Mouse (Mus musculus) heart, adult 11 months (tissue): Measurements from ENCODE around the gene Mypn.

Experiments used
- DNase-seq: peaks from one replicate; pipeline ENCODE4 v3.0.0; 2022

The Mypn gene

DNA sequence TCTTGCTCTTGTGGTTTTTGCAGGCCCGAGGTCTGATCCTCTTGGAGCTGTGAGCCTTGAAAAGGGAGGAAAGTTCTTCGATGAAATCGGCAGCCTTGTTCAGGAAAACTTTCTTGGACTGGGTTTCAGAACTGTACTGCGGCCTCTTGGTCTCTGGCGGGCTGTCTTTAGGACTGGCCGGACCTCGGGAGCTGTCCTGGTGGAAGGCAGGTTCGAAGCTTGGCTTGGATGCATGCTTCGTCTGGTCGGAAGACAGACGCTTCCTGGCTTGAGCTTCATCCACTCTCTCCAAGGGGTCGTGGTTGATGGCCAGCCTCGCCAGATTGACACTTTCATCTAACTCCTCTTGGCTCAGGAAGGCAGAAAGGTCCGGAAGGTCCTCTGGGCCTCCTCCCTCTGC is 11.0 kb downstream of the Mypn start:
- peak; percentile 83 for DNase-seq

GRCm38 (mm10) chr10:63192276-63192675 is 11.5 kb downstream of the Mypn start:
- DNase-seq: peak; percentile 77

DNA sequence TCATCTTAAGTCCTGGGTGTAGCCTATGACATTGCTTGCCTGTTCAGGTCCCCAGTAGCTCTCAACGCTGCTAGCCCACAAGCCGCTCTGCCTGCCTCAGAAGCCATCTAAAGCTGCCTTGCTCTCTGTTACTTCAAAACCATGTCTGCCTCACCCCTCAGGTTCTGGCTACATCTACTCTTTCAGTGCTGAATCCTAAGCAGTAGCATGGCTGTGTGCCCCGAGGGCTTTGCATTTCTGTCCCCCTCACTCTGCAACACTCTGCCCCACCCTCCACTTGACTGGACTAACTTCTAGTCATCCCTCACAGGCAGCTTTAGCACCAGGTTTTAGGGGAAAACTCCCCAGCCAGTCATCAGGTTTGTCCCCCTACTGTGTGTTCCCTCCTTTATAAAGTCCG is 19.3 kb downstream of the Mypn start:
- peak; percentile 67 for DNase-seq

DNA sequence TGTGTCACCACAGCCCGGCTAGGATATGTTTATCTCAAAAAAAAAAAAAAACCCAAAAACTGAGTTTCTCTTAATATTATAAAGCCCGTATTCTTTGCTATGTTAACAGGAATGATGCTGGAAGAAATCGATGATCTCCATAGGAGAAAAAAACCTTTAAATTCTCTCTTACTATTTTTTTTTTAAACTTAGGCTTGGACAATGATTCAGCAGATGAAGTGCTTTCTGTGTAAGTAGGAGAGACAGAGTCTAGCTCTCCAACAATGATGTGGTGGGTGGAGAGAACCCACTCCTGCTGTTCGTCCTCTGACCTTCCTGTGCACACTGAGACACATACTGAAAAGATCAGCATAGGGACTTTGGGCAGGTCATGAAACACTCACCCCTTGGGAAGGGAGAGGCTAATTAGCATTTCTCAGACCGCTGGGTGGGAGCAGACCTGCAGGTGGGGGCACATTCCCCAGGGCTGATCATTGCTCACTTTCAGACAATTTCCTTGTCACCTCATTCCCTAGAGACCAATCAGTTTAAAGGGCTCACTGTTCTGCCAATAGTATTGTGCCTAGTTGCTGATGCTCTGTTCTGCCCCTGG is 21.5 kb downstream of the Mypn start:
- DNase-seq: peak; percentile 57

GRCm38 (mm10) chr10:63181166-63181565 is 22.6 kb downstream of the Mypn start:
- DNase-seq: no peak

DNA sequence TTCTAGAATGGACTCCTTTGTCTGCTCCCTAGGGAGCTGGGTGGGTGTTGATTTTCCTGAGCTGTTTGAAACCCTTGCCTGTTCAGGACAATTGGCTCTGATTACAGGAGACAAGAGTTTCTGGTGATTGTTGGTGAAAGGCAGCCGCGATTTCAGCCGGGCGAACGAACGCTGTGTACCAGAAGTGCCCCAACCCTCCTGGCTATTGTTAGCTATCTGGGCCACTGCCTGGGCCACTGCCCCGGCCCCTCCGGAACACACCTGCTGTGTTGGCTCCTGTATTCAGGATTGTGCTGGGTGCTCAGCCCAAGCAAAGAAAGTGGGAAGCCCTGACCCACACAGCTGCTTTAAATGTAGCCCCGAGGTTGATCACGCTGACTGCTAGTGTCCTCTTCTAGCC is 24.2 kb downstream of the Mypn start:
- DNase-seq: peak; percentile 94

DNA sequence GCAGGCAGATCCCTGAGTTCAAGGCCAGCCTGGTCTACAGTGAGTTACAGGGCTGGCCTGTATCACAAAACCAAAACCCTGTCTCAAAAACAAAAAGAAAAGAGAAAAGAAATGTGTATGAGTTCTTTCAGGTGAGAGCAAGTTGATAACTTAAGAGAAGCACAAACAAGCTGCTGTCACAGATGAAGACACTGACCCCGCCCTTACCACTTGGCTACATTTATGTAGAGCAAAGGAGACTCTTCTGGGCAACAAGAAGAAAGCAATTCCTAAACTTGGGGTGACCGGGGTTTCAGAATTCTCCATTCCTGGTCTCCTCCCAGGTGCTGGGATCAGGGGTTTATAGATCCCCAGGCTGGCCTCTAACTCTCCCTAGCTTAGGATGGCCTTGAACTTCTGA is 25.4 kb downstream of the Mypn start:
- peak; percentile 41 for DNase-seq

DNA sequence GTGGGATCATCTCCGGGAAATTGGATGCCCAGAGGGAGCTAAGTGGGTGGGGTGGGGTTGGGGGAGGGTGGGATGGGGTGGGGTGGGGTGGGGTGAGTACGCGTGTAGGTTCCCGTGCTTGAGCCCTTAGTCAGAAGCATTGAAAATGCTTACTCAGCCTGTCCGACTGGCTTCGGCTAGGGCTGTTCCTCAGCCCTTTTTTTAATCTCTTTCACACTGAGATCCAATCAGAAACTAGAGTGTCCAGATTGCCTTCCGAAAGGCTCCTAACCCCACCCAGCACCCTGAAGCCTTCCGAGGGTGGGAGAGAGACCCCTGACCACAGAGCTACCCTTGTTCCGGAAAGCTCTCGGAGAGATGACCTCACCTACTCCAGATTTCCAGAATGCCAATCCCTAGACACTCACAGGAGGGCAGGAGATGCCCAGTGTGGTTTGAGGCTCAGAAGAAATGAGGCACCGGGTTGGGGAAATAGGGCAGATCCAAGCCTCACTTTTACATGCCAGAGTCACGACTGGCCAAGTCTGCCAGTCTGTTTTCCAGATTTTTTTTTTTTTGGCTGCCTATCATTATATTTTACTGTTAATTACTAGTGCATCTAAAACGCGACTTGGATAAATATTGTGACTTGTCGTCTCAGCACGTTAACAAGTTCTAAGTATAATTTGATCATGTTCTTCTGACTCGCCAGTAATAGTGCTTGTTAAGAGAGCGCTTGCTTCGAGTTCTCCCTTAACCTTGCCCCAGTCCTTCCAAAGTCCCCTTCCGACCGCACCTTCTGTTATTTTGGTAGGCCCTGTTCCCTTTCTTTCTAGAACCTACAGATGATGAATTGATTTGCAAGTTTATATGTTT is 26.2 kb downstream of the Mypn start:
- DNase-seq: peak; percentile 94

GRCm38 (mm10) chr10:63176471-63176931 is 27.3 kb downstream of the Mypn start:
- DNase-seq: peak; percentile 78

DNA sequence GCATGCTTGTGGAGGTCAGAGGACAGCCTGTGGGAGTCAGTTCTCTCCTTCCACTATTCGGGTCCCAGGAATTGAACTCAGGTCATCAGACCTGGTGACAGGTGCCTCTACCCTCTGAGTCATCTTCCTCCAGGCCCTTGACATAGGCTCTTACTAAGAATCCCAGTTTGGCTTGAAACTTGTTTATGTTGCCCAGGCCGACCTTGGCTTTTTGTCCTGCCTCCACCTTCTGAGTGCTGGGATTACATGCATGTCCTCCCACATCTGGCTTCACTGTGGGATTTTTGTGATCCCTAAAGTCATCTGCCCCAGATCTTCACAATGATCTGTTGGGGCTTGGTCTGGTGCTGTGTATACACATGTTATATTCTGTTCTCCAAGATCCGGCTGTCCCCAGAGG is 31.7 kb downstream of the Mypn start:
- no peak for DNase-seq

DNA sequence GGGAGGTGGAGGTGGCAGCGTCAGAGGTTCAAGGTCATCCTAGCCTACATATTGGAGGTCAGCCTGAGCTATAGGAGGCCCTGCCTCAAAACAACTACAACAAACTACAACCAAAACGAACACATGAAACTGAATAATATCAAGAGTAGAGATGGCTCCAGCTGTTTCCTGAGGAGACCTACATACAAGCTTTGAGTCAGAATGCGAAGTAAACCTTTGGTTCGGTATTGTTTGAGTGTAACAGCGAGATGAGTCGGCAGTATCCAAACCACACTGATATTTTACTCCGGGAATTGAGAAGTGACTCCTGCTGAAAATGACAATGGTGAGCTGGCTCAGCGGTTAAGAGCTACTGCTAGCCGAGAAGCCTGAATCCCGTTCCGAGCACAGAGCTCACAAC is 34.2 kb downstream of the Mypn start:
- DNase-seq: peak; percentile 87

GRCm38 (mm10) chr10:63168124-63168523 is 35.6 kb downstream of the Mypn start:
- peak; percentile 57 for DNase-seq

GRCm38 (mm10) chr10:63167241-63167995 is 36.3 kb downstream of the Mypn start:
- peak; percentile 59 for DNase-seq

- DNase-seq: no peak
Observed at GRCm38 (mm10) chr10:63165752-63166412, 37.9 kb downstream of the Mypn start.

DNA sequence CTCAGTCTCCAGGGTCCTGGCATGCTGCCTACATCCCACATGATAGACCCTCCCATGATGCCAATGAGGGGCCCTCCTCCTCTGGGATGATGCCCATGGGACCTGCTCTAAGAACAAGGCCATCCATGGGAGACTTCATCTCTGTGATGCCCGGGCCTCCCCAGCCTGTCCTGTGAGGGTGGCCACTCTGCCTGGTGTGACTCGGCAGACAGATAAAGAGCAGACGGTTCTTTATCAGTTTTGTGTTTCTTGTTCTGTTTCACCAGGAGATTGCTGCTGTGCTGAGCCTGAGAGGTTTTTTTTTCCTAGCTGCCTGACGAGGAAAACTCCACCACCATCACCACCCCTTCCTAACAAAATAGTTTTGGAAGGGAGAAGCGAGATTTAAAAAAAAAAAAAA is 42.5 kb downstream of the Mypn start:
- peak; percentile 83 for DNase-seq

- DNase-seq: no peak
Observed at GRCm38 (mm10) chr10:63160671-63161070, 43.1 kb downstream of the Mypn start.

DNA sequence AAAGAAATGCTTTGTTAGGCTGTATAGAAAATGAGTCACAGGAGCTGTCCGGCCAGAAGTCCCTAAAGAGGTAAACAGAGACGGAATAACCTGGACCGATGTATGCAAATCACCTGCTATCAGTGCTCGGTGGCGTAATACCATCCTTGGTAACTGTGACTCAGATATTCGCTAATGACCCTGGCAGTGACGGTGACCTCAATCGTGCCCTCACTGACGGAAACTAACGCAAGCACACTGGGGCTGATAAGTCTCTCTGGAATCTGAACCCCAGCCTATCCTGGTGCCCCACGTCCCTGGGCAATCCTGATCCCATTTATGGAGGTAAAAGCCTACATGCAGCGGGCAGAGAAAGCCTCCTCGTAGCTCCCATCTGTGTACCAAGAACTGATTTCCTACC is 45.6 kb downstream of the Mypn start:
- DNase-seq: peak; percentile 96

- peak; percentile 87 for DNase-seq
Observed at GRCm38 (mm10) chr10:63157491-63157890, 46.3 kb downstream of the Mypn start.

- peak; percentile 98 for DNase-seq
Observed at GRCm38 (mm10) chr10:63156919-63157318, 46.8 kb downstream of the Mypn start.

DNA sequence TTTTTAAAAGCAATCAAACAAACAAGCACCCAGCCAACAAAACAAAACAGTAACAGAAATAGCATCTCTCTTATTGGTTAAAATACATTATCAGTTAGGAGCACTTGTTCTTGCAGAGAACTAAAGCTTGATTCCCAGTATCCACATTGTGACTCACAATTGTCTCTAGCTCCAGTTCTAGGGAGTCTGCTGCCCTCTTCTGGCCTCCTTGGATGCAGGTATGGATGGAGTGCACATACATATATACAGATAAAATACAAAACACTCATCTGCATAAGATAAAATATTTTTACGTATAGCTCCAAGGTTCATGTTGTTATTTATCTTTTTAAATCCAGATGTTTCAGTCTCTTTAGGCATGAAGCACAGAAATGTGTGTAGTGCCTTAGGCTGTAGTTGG is 47.4 kb downstream of the Mypn start:
- peak; percentile 37 for DNase-seq

DNA sequence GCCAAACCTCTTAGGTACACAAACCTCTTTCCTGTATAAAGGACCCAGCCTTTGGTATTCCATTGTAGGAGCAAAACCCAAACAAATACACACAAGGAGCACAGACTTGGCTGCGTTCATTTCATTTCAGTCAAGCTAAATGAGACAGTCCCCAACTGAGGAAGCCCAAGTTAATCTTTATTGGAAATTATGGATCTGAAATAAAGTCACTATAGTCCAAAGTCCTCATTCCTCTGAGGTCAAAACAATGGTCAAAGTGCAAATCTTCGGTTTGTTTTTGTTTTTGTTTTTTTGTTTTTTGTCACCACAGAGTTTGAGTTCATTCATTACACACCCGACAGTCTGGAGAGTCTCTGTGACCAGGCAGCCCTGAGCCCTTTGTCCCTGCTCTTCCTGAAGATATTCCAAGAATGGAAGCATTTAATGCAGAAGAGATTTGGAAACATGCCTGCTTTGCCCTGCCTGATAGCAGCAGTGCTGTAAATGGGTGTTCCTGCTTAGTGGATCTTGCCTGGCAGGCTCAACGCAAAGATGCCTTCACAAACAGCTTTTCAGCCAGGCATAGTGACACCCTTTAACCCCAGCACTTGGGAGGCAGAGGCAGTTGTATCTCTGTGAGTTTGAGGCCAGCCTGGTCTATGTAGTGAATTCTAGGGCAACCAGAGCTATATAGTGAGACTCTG is 47.9 kb downstream of the Mypn start:
- peak; percentile 81 for DNase-seq

DNA sequence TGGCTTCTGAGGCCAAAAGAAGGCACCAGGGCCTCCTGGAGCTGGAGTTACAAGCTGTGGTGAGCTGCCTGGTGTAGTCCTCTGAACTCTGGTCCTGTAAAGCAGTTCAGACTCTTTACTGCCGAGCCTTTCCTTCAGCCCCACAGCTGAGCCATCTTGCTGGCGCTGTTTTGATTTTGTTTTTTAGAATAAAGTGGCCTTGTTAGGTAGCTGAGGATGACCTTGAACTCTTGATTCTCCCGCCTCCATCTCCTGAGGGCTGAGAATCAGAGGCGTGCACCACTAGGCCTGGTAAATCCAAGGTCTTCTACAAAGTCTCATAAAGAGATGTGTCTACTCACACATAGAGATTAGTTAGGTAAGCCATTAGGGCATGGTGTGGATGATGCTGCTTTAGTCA is 49.0 kb downstream of the Mypn start:
- DNase-seq: peak; percentile 63
